Mouse (Mus musculus) limb, embryonic 14.5 days (tissue): ENCODE measurements around the gene Galk1. TPM values are rescaled to one million over a fixed set of nuclear protein-coding genes. Genes with fewer than 3 reads are reported as not detected.

Experiments
- ATAC-seq: fragments of 200-750 bp; cut with Nextera tagmentation; 2 replicates; pipeline ENCODE4 v1.8.0; 2017; ENCODE audit warnings: low read depth, moderate number of reproducible peaks, moderate TSS enrichment; ENCODE audit not compliant: low FRiP score
- DNase-seq: peaks from one replicate; pipeline ENCODE4 v3.0.0-alpha.2; 2015; ENCODE audit warnings: low spot score
- H3K27ac ChIP-seq: fragments of 300-500 bp; sonication (generic); replicated peaks from 2 replicates; pipeline ENCODE4 v1.5.1; 2014; ENCODE audit warnings: low read depth, mild to moderate bottlenecking, low read length, moderate library complexity, mixed read lengths
- H3K27me3 ChIP-seq: fragments of 300-500 bp; sonication (generic); 2 replicates; pipeline ENCODE4 v1.6.1; 2014; ENCODE audit warnings: low read length, mixed read lengths; ENCODE audit not compliant: control insufficient read depth, insufficient read depth
- H3K36me3 ChIP-seq: fragments of 300-500 bp; sonication (generic); 2 replicates; pipeline ENCODE4 v1.6.1; 2014; ENCODE audit warnings: mild to moderate bottlenecking, low read length, moderate library complexity, mixed read lengths; ENCODE audit not compliant: control insufficient read depth, insufficient read depth
- H3K4me1 ChIP-seq: fragments of 300-500 bp; sonication (generic); 2 replicates; pipeline ENCODE4 v1.6.1; 2014; ENCODE audit warnings: antibody characterized with exemption, low read length, mixed read lengths; ENCODE audit not compliant: control insufficient read depth, insufficient read depth
- H3K4me2 ChIP-seq: fragments of 300-500 bp; sonication (generic); replicated peaks from 2 replicates; pipeline ENCODE4 v1.6.1; 2014; ENCODE audit warnings: low read depth, mild to moderate bottlenecking, low read length, moderate library complexity; ENCODE audit not compliant: severe bottlenecking
- H3K4me3 ChIP-seq: fragments of 300-500 bp; sonication (generic); replicated peaks from 2 replicates; pipeline ENCODE4 v1.5.1; 2014; ENCODE audit warnings: low read length
- H3K9ac ChIP-seq: fragments of 300-500 bp; sonication (generic); 2 replicates; pipeline ENCODE4 v1.6.1; 2014; ENCODE audit warnings: mild to moderate bottlenecking, low read depth, low read length, moderate library complexity; ENCODE audit not compliant: severe bottlenecking
- H3K9me3 ChIP-seq: fragments of 300-500 bp; sonication (generic); 2 replicates; pipeline ENCODE4 v1.6.1; 2016; ENCODE audit warnings: low read length; ENCODE audit not compliant: control insufficient read depth
- POLR2A ChIP-seq: fragments of 200-500 bp; IDR thresholded peaks from 2 replicates; pipeline ENCODE4 v1.8.0; 2012; ENCODE audit warnings: inconsistent platforms, mild to moderate bottlenecking, moderate library complexity, borderline replicate concordance; ENCODE audit not compliant: insufficient read depth, insufficient read length; ENCODE audit errors: extremely low read depth
- WGBS: fragments of 180-500 bp; shearing (Covaris S2); extraction: QIAGEN DNeasy Blood & Tissue Kit; methylation state at CpG from one replicate; pipeline ENCODE4 v1.1.7; 2014; 5-methylcytosine and 5-hydroxymethylcytosine counted together
- polyA plus RNA-seq, 2 experiments: library from polyadenylated mRNA; depleted of rRNA in 1 of 2; stranded (reverse) in 1 of 2; unstranded in 1 of 2; fragments of >200 nt; fragmentation: Nextera tagmentation in 1 of 2; extraction: Ambion mirVana in 1 of 2; gene quantifications; 2 replicates each; pipeline versions ENCODE4 v1.2.1 to v1.2.3; 2012 to 2014

Galk1 gene
- polyA plus RNA-seq, 2 experiments: 115 to 164 TPM

DNA sequence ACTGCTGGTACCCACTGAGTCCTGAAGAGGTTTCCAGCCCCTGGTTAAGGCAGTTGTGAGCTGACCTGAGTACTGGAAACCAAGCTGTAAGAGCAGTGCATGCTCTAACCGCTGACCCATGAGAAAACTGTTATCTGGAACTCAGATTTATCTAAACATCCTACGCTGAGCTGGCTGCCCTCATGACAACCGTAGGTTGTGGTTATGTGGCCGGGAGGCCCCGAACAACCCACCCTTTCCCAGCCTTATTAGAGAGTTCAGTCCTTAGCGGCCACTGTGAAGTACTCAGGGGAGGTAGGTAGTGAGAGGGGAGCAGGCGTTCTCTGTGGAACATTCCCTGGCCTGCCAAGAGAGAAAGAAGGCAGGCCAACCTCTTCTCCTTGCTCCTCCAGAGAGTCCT is 13.5 kb downstream of the Galk1 start:
- Histone ChIP-seq H3K9ac (no peak overlapping the region), H3K27ac (no peak overlapping the region), H3K4me2 (no peak overlapping the region), H3K36me3 (no peaks in the 10 kb centered on the region), H3K4me1 (no peaks in the 10 kb centered on the region), H3K9me3 (no peaks in the 10 kb centered on the region; the same call in 1 of the 2 replicates), H3K4me3 (no peak overlapping the region), H3K27me3 (no peaks in the 10 kb centered on the region)
- WGBS: 79% methylated on average over 7 of the region's 7 CpGs
- no peak for TF ChIP-seq POLR2A
- DNase-seq (no peak), ATAC-seq (no peak)

DNA sequence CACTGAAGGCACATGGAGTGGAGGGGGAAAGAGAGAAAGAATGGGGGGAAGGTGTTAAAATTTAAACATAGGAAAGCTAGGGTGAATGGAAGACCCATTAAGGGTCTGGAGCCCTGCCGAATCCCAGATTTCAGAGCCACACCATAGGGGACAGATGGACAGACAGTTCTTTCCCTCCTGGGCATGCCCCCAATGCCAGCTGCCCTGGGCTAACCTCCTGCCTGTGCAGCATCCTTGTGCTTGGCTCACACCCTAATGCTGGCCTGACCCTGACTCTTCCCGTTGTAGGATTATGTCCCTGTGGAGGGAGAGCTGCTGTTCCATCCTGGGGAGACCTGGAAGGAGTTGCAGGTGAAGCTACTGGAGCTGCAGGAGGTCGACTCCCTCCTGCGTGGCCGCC is 14.9 kb downstream of the Galk1 start:
- no peak for ATAC-seq
- no peak overlapping the region for H3K4me2 ChIP-seq

DNA sequence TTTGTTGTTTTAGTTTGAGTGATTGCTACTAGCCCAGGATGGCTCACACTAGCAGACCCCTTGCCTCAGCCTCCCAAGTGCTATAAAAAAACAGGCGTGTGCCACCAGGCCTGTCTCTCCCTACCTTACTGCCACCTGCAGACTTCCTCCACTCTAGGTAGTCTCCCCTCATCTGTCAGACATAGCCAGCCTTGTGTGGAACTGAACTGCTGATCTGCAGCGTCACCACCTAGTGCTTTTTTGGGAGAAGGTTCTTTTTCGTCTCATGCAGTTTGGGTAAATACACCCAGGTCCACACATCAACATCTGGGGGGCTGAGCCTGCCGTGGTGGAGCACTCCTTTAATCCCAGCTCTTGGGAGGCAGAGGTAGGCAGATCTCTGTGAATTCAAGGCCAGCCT is 15.5 kb downstream of the Galk1 start:
- Histone ChIP-seq H3K4me1 (no peaks in the 10 kb centered on the region), H3K27me3 (no peaks in the 10 kb centered on the region), H3K9me3 (no peaks in the 10 kb centered on the region), H3K4me2 (no peak overlapping the region), H3K9ac (no peak overlapping the region), H3K27ac (no peak overlapping the region), H3K4me3 (no peak overlapping the region), H3K36me3 (no peaks in the 10 kb centered on the region)
- ATAC-seq (no peak), DNase-seq (no peak)
- TF ChIP-seq POLR2A: no peak
- WGBS: 69% methylated on average over 4 of the region's 4 CpGs

More for the DNA sequence above, 14.9 kb downstream of the Galk1 start:
- Histone ChIP-seq H3K27me3 (no peaks in the 10 kb centered on the region), H3K36me3 (no peaks in the 10 kb centered on the region), H3K9me3 (no peaks in the 10 kb centered on the region), H3K4me3 (no peak overlapping the region), H3K27ac (no peak overlapping the region), H3K4me1 (no peaks in the 10 kb centered on the region), H3K9ac (no peak overlapping the region)
- no peak for DNase-seq
- WGBS: 64% methylated on average over 5 of the region's 5 CpGs
- TF ChIP-seq POLR2A: no peak

DNA sequence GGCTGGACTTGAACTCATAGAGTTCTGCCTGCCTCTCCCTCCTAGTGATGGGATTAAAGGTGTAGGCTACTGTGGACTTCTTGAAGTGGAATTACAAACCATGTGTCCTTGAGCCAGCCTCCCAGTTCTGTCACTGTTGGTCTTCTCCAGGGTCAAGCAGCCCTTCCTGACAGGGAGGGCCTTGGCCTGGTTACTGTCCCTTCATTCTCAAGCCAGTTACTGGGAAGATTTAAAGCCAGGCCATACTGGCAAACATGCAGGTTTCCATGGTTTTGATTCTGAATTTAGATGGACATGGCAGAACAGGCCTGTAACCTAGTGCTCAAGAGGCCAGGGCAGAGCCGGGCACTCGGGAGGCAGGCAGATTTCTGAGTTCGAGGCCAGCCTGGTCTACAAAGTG is 17.3 kb downstream of the Galk1 start:
- Histone ChIP-seq H3K36me3 (no peaks in the 10 kb centered on the region), H3K4me2 (no peak overlapping the region), H3K9me3 (no peaks in the 10 kb centered on the region), H3K9ac (no peak overlapping the region), H3K4me3 (no peak overlapping the region), H3K27me3 (no peaks in the 10 kb centered on the region), H3K4me1 (no peaks in the 10 kb centered on the region), H3K27ac (no peak overlapping the region)
- TF ChIP-seq POLR2A: no peak
- WGBS: 84% methylated on average over 3 of the region's 3 CpGs
- ATAC-seq (no peak), DNase-seq (no peak)

DNA sequence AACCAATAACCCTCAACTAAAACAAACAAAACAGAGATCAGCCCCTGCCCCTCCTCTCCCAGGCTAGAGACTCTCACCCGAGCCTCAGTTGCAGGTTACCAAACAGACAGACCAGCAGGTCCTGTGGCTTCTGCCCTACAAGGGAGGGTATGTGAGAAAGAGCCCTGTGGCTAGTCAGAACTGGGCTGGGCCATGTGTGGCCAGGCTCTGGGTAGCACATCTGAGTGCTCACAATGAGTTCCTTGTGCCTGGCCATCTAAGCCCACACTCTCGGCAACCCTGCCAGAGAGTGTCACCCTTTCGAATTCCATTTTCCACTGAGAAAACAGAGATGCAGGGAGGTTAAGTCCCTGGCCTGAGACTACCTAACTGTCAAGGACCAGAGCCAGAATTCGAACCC is 20.4 kb downstream of the Galk1 start:
- ATAC-seq: no peak
- DNase-seq: no peak
- no peak overlapping the region for H3K4me3 ChIP-seq
- H3K9ac ChIP-seq: no peak overlapping the region
- H3K9me3 ChIP-seq: no peaks in the 10 kb centered on the region
- 75% methylated on average over 4 of the region's 4 CpGs for WGBS
- H3K27me3 ChIP-seq: no peaks in the 10 kb centered on the region
- TF ChIP-seq POLR2A: no peak
- no peaks in the 10 kb centered on the region for H3K36me3 ChIP-seq
- H3K4me2 ChIP-seq: no peak overlapping the region
- H3K27ac ChIP-seq: no peak overlapping the region
- H3K4me1 ChIP-seq: no peaks in the 10 kb centered on the region

DNA sequence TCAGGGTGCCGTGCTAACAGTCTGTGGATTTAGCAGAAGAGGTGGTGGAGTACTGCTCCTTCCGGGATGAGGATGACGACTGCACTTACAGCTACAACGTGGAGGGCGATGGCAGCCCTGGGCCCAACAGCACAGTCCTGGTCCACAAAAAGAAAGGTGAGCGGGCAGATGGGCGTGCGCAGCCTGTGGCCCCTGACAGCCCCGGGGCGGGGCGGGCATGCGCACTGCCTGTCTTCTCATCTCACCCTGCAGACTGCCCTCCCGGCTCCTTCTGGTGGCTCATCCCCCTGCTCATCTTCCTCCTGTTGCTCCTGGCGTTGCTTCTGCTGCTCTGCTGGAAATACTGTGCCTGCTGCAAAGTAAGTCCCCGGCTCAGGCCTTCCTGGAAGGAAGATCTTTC is 22.8 kb downstream of the Galk1 start:
- TF ChIP-seq POLR2A: no peak
- Histone ChIP-seq H3K27ac (no peak overlapping the region), H3K9me3 (no peaks in the 10 kb centered on the region), H3K36me3 (no peaks in the 10 kb centered on the region), H3K4me2 (no peak overlapping the region), H3K4me3 (peak overlapping the region; percentile 10; the same call in 1 of the 2 replicates), H3K27me3 (no peaks in the 10 kb centered on the region), H3K9ac (no peak overlapping the region), H3K4me1 (no peaks in the 10 kb centered on the region)
- ATAC-seq (no peak), DNase-seq (no peak)
- WGBS: 33% methylated on average over 13 of the region's 15 CpGs
